Mouse (Mus musculus): ENCODE results near the gene Dnaaf5. TPM values are rescaled to one million over a fixed set of nuclear protein-coding genes. Genes with fewer than 3 reads are reported as not detected.

The Dnaaf5 gene
- polyA plus RNA-seq, 1 experiment from 2014 or later, result 9.8 TPM

DNA sequence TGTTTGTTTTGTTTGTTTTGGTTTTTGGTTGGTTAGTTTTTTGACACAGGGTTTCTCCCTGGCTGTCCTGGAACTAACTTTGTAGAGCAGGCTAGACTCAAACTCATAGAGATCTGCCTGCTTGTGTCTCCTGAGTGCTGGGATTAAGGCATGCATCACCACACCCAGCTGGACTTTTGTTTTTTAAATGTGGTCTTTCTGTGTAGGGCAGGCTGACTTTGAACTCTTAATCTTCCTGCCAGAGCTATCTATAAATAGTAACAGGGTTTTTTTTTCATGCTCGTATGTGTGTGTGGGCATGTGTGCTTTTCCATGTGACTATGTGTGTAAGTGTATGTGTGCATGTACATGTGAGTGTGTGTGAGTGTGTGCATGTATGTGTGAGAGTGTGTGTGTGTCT lies 17.5 kb downstream of the Dnaaf5 start:
- no peak overlapping the region for H3K27ac ChIP-seq (ENCODE audit: poor library complexity, severe bottlenecking)

DNA sequence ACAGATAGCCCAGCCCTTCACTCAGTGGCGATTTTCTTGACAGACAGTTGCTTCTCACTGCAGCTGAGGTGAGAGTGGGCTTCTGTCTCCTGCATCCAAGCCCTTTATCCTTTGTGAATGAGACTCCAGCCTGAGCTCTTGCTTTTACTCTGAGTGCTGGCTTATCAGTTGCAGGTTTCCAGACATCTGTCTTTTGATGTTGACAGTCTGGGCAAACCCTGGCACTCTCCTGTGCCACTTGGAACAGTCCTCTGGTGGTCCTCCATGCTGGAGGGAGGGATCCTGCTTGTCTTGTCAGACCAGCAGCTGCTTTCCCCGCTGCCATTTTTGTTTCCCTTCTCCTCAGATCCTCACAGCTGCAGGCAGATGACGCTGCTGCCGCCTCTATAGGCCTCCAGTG lies 21.9 kb downstream of the Dnaaf5 start:
- Histone ChIP-seq H3K36me3 (peaks cover 72% of the 10 kb centered on the region), H3K4me1 (replicated peaks) (peaks cover 15% of the 10 kb centered on the region), H3K9ac (no peak overlapping the region), H3K4me3 (no peak overlapping the region), H3K27me3 (replicated peaks) (no peaks in the 10 kb centered on the region), H3K4me2 (no peak overlapping the region), H3K27ac (ENCODE audit: poor library complexity, severe bottlenecking) (no peak overlapping the region), H3K9me3 (replicated peaks) (no peaks in the 10 kb centered on the region)
- no peak for ATAC-seq (ENCODE audit: insufficient number of reproducible peaks, low FRiP score)
- WGBS, result 92% methylated on average over 4 of the region's 4 CpGs

More for the DNA sequence above, 17.5 kb downstream of the Dnaaf5 start:
- H3K9me3 ChIP-seq (replicated peaks), result no peaks in the 10 kb centered on the region
- no peak overlapping the region for H3K9ac ChIP-seq
- peaks cover 66% of the 10 kb centered on the region for H3K36me3 ChIP-seq
- ATAC-seq (ENCODE audit: insufficient number of reproducible peaks, low FRiP score), result no peak
- H3K4me3 ChIP-seq, result no peak overlapping the region
- WGBS, result 29% methylated on average over 1 of the region's 1 CpGs
- peaks cover 8% of the 10 kb centered on the region for H3K4me1 ChIP-seq (replicated peaks)
- H3K27me3 ChIP-seq (replicated peaks), result no peaks in the 10 kb centered on the region
- H3K4me2 ChIP-seq, result no peak overlapping the region

DNA sequence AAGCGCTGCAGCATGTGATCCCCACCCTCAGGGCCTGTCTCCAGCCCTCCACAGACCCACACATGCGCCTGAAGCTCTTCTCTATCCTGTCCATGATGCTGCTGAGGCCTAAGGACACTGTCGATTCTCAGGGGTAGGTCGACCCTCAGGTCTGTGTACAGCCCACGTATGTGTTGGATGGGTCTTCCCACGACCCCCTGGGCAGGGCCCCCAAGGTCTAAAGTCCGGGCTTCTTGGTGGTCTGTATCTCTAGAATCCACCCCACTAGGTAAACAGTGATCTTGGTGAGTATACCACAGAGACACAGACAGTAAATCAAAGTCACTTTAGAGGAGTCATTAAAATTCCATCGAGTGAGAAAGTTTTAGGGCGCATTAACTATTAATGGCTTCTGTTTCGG lies 24.1 kb downstream of the Dnaaf5 start:
- Histone ChIP-seq H3K27ac (ENCODE audit: poor library complexity, severe bottlenecking) (peak overlapping the region; percentile 55; the same call in 1 of the 2 replicates), H3K4me1 (replicated peaks) (peaks cover 12% of the 10 kb centered on the region; the same call in 1 of the 2 replicates), H3K4me3 (no peak overlapping the region), H3K9ac (0 out of 2 replicates have a peak overlapping the region, but pooled peaks have one; percentile 9), H3K9me3 (replicated peaks) (no peaks in the 10 kb centered on the region), H3K27me3 (replicated peaks) (no peaks in the 10 kb centered on the region), H3K36me3 (peaks cover 67% of the 10 kb centered on the region), H3K4me2 (no peak overlapping the region)
- 70% methylated on average over 10 of the region's 10 CpGs for WGBS
- no peak for ATAC-seq (ENCODE audit: insufficient number of reproducible peaks, low FRiP score)

GRCm38 (mm10) chr5:139174556-139175547 lies 24.8 kb downstream of the Dnaaf5 start:
- no peak overlapping the region for H3K4me3 ChIP-seq
- 66% methylated on average over 10 of the region's 10 CpGs for WGBS
- peak overlapping the region; percentile 55 for H3K27ac ChIP-seq (ENCODE audit: poor library complexity, severe bottlenecking)
- H3K9ac ChIP-seq, result no peak overlapping the region
- no peaks in the 10 kb centered on the region for H3K27me3 ChIP-seq (replicated peaks)
- peaks cover 12% of the 10 kb centered on the region; the same call in 1 of the 2 replicates for H3K4me1 ChIP-seq (replicated peaks)
- ATAC-seq (ENCODE audit: insufficient number of reproducible peaks, low FRiP score), result peak; percentile 72; the same call in 1 of the 2 replicates
- H3K4me2 ChIP-seq, result no peak overlapping the region
- H3K36me3 ChIP-seq, result peaks cover 69% of the 10 kb centered on the region
- no peaks in the 10 kb centered on the region for H3K9me3 ChIP-seq (replicated peaks)

DNA sequence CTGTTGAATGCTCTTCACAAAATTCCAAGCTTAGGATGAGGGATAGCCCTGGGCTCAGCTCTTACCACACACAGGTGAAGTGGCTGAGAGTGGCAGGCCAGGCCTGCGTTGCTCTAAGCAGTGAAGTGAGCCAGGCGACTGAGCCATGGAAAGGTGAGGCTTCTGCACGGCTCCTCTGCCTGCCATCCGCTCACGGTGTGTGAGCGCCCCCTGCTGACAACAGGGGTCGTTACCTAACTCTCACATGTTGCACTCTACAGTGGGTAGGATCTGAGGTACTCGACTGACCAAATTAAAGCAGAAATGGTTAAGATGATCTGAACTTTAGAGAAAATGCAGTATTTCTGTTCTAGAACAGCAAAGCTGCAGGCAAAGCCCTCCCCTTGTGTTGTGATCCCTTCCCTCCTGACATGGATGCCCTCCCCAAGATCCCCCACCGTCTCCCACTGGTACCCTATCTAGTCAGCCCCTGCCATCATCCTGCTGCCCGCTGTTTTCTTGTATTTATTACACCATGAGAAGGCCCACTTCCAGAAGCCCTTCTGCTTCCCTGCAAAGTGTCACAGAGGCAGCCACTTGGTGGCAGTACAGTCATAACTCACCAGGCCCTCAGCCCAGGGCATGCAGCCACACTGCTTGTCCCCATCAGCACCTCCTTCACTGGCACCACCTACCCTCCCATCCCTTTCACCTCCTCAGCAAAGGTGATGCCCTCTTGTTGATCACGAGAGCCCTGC lies 29.0 kb downstream of the Dnaaf5 start:
- no peaks in the 10 kb centered on the region for H3K9me3 ChIP-seq (replicated peaks)
- H3K4me2 ChIP-seq, result no peak overlapping the region
- WGBS, result 24% methylated on average over 11 of the region's 11 CpGs
- peaks cover 78% of the 10 kb centered on the region for H3K36me3 ChIP-seq
- peak; percentile 71; the same call in 1 of the 2 replicates for ATAC-seq (ENCODE audit: insufficient number of reproducible peaks, low FRiP score)
- H3K4me3 ChIP-seq, result no peak overlapping the region
- no peak overlapping the region for H3K9ac ChIP-seq
- H3K27ac ChIP-seq (ENCODE audit: poor library complexity, severe bottlenecking), result no peak overlapping the region
- H3K27me3 ChIP-seq (replicated peaks), result no peaks in the 10 kb centered on the region
- H3K4me1 ChIP-seq (replicated peaks), result peaks cover 9% of the 10 kb centered on the region; the same call in 1 of the 2 replicates

GRCm38 (mm10) chr5:139183131-139183530 lies 33.1 kb downstream of the Dnaaf5 start:
- H3K27ac ChIP-seq (ENCODE audit: poor library complexity, severe bottlenecking), result no peak overlapping the region
- no peak for ATAC-seq (ENCODE audit: insufficient number of reproducible peaks, low FRiP score)
- H3K4me3 ChIP-seq, result no peak overlapping the region
- WGBS, result 77% methylated on average over 2 of the region's 2 CpGs
- peaks cover 82% of the 10 kb centered on the region for H3K36me3 ChIP-seq
- H3K9me3 ChIP-seq (replicated peaks), result no peaks in the 10 kb centered on the region
- no peak overlapping the region for H3K4me2 ChIP-seq
- no peaks in the 10 kb centered on the region for H3K27me3 ChIP-seq (replicated peaks)
- H3K4me1 ChIP-seq (replicated peaks), result no peaks in the 10 kb centered on the region
- no peak overlapping the region for H3K9ac ChIP-seq

DNA sequence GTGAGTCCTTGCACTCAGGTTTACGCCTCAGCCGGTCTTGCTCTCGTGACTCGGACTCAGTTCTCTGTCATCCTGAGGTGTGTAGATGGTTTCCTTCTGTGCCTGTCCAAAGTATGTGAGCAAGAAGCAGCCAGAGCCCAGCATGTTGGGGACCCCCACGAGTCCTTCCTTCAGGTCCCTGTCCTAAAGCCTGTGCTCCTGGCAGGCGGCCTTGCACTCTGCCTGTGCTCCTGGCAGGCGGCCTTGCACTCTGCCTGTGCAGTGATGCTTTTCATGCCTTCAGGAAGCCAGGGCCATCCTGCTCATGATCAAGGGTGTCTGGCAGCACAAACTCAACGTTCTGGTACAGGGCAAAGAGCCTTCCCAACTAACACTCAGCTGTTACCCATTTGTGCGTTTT lies 33.6 kb downstream of the Dnaaf5 start:
- Histone ChIP-seq H3K4me3 (no peak overlapping the region), H3K36me3 (peaks cover 84% of the 10 kb centered on the region), H3K27me3 (replicated peaks) (no peaks in the 10 kb centered on the region), H3K9me3 (replicated peaks) (no peaks in the 10 kb centered on the region), H3K27ac (ENCODE audit: poor library complexity, severe bottlenecking) (no peak overlapping the region), H3K9ac (no peak overlapping the region), H3K4me1 (replicated peaks) (no peaks in the 10 kb centered on the region), H3K4me2 (no peak overlapping the region)
- WGBS, result 89% methylated on average over 9 of the region's 9 CpGs
- ATAC-seq (ENCODE audit: insufficient number of reproducible peaks, low FRiP score), result no peak

DNA sequence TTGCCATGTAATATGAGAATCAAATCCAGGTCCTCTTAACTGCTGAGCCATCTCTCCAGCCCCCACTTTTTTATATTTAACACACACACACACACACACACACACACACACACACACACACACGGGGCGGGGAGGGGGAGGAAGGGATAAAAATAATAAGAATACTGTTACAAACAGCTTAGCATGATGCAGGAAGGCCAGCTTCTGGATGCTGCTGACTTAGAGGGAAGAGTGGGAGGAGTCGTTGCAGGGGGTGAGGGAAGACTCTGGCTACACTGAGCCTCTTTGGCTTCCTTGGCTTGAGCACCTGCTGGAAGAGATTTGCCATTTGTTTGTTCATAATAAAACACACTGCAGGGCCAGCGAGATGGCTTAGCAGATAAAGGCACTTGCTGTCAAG lies 34.9 kb downstream of the Dnaaf5 start:
- no peak for ATAC-seq (ENCODE audit: insufficient number of reproducible peaks, low FRiP score)
- WGBS, result 80% methylated on average over 4 of the region's 4 CpGs

DNA sequence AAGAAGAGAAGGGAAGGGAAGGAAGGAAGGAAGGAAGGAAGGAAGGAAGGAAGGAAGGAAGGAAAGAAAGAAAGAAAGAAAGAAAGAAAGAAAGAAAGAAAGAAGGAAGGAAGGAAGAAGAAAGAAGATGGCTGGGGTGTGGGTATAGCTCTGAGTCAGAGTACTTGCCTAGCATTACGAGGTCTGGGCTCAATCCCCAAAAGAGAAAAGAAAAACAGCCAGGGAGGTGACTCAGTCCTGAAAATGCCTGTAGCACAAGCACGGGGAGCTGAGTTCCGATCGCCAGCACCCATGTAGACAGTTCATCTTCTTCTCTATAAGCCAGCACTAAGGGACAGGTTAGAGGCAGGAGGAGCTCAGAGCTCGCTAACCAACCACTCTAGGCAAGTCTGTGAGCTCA lies 39.7 kb downstream of the Dnaaf5 start:
- 93% methylated on average over 5 of the region's 5 CpGs for WGBS
- peaks cover 4% of the 10 kb centered on the region; the same call in 1 of the 2 replicates for H3K9me3 ChIP-seq (replicated peaks)
- H3K27ac ChIP-seq (ENCODE audit: poor library complexity, severe bottlenecking), result no peak overlapping the region
- H3K4me1 ChIP-seq (replicated peaks), result no peaks in the 10 kb centered on the region
- no peak for ATAC-seq (ENCODE audit: insufficient number of reproducible peaks, low FRiP score)
- no peak overlapping the region for H3K4me3 ChIP-seq
- H3K9ac ChIP-seq, result no peak overlapping the region
- no peak overlapping the region for H3K4me2 ChIP-seq
- H3K36me3 ChIP-seq, result peaks cover 36% of the 10 kb centered on the region
- H3K27me3 ChIP-seq (replicated peaks), result no peaks in the 10 kb centered on the region

More for the DNA sequence above, 34.9 kb downstream of the Dnaaf5 start:
- H3K4me3 ChIP-seq, result no peak overlapping the region
- H3K9ac ChIP-seq, result no peak overlapping the region
- peaks cover 81% of the 10 kb centered on the region for H3K36me3 ChIP-seq
- 0 out of 2 replicates have a peak, but pooled peaks cover 2% of the 10 kb centered on the region for H3K9me3 ChIP-seq (replicated peaks)
- no peak overlapping the region for H3K27ac ChIP-seq (ENCODE audit: poor library complexity, severe bottlenecking)
- no peaks in the 10 kb centered on the region for H3K4me1 ChIP-seq (replicated peaks)
- no peaks in the 10 kb centered on the region for H3K27me3 ChIP-seq (replicated peaks)
- no peak overlapping the region for H3K4me2 ChIP-seq

- H3K9me3 ChIP-seq (replicated peaks), result peaks cover 4% of the 10 kb centered on the region; the same call in 1 of the 2 replicates
- H3K4me1 ChIP-seq (replicated peaks), result no peaks in the 10 kb centered on the region
- H3K36me3 ChIP-seq, result peaks cover 24% of the 10 kb centered on the region
- no peak overlapping the region for H3K27ac ChIP-seq (ENCODE audit: poor library complexity, severe bottlenecking)
- no peak overlapping the region for H3K9ac ChIP-seq
- 63% methylated on average over 5 of the region's 5 CpGs for WGBS
- no peak for ATAC-seq (ENCODE audit: insufficient number of reproducible peaks, low FRiP score)
- H3K4me3 ChIP-seq, result no peak overlapping the region
- H3K27me3 ChIP-seq (replicated peaks), result no peaks in the 10 kb centered on the region
- no peak overlapping the region for H3K4me2 ChIP-seq
These were observed 40.9 kb downstream of the Dnaaf5 start for GRCm38 (mm10) chr5:139190958-139191357.

DNA sequence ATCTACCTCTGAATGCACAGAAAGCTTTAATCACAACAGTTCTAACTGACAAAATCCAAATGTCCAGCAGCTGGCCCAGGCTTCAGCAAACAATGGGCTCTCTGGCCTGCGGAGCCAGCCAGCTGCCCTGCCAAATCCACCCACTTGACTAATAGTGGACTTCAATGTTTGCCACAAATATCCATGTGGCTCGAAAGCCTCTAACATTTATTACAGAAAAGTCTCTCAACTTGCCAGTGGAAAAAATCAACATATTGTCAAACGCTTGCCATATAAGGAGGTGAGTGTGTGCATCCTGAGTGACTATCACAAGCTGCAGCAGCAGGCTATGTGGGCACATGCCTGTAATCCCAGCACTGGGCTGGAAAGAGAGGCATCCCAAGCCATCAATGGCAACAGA lies 48.8 kb downstream of the Dnaaf5 start:
- H3K9me3 ChIP-seq (replicated peaks), result no peaks in the 10 kb centered on the region
- no peak overlapping the region for H3K27ac ChIP-seq (ENCODE audit: poor library complexity, severe bottlenecking)
- H3K9ac ChIP-seq, result no peak overlapping the region
- no peak overlapping the region for H3K4me2 ChIP-seq
- H3K27me3 ChIP-seq (replicated peaks), result no peaks in the 10 kb centered on the region
- no peaks in the 10 kb centered on the region for H3K36me3 ChIP-seq
- no peak overlapping the region for H3K4me3 ChIP-seq
- WGBS, result 86% methylated on average over 3 of the region's 3 CpGs
- peaks cover 29% of the 10 kb centered on the region for H3K4me1 ChIP-seq (replicated peaks)
- ATAC-seq (ENCODE audit: insufficient number of reproducible peaks, low FRiP score), result no peak

Data from heart, embryonic 12.5 days (tissue).